Mouse (Mus musculus) C2C12 (cell line): ENCODE data around the gene Nod1. TPM values are rescaled to one million over a fixed set of nuclear protein-coding genes. Genes with fewer than 3 reads are reported as not detected.

Experiments
- H3K27me3 ChIP-seq: one replicate; pipeline ENCODE4 v1.6.1; 2011; ENCODE audit not compliant: control insufficient read depth, insufficient read depth, insufficient read length
- H3K36me3 ChIP-seq: one replicate; pipeline ENCODE4 v1.6.1; 2011; ENCODE audit not compliant: control insufficient read depth, insufficient read depth
- H3K4me3 ChIP-seq: one replicate; pipeline ENCODE4 v1.5.1; 2011; ENCODE audit warnings: mild to moderate bottlenecking, control low read depth; ENCODE audit not compliant: poor library complexity, insufficient read depth, severe bottlenecking
- H3K79me2 ChIP-seq: one replicate; pipeline ENCODE4 v1.6.1; 2011; ENCODE audit not compliant: control insufficient read depth, insufficient read depth
- H3K79me3 ChIP-seq: one replicate; pipeline ENCODE4 v1.6.1; 2011; ENCODE audit warnings: low read depth, control low read depth
- H3ac ChIP-seq: one replicate; pipeline ENCODE3; 2011; ENCODE audit warnings: low read depth; ENCODE audit not compliant: control insufficient read depth, insufficient read length
- CEBPB ChIP-seq: IDR thresholded peaks from one replicate; pipeline ENCODE4 v1.6.1; 2011; ENCODE audit warnings: low read depth, mild to moderate bottlenecking, control low read depth, moderate library complexity
- CTCF ChIP-seq: IDR thresholded peaks from one replicate; pipeline ENCODE4 v1.5.1; 2011; ENCODE audit not compliant: control insufficient read depth, insufficient read depth, insufficient read length
- FOSL1 ChIP-seq: IDR thresholded peaks from one replicate; pipeline ENCODE4 v1.8.0; 2011; ENCODE audit warnings: mild to moderate bottlenecking, low read length; ENCODE audit not compliant: poor library complexity, insufficient read depth, severe bottlenecking
- MAX ChIP-seq: IDR thresholded peaks from one replicate; pipeline ENCODE4 v1.6.1; 2011; ENCODE audit warnings: mild to moderate bottlenecking, control low read depth
- MYOD1 ChIP-seq: IDR thresholded peaks from one replicate; pipeline ENCODE4 v1.6.1; 2011; ENCODE audit warnings: low read depth; ENCODE audit not compliant: control insufficient read depth, insufficient read length
- MYOG ChIP-seq: IDR thresholded peaks from one replicate; pipeline ENCODE4 v1.6.1; 2011; ENCODE audit not compliant: control insufficient read depth, insufficient read length; ENCODE audit errors: extremely low read depth
- USF1 ChIP-seq: IDR thresholded peaks from one replicate; pipeline ENCODE4 v1.6.1; 2011; ENCODE audit warnings: low read depth, mild to moderate bottlenecking, control low read depth, moderate library complexity
- polyA plus RNA-seq: library from polyadenylated mRNA; unstranded; fragments of >200 nt; fragmentation: generic; extraction: Trizol; gene quantifications from one replicate; pipeline ENCODE4 v1.2.1, GENCODE M21; 2012; ENCODE audit warnings: missing spikeins

Gene Nod1
- polyA plus RNA-seq, 1 experiment, result 1.1 TPM

GRCm38 (mm10) chr6:54906053-54907040 lies 66.1 kb downstream of the Nod1 start:
- H3K4me3 ChIP-seq, result no peak overlapping the region
- H3K79me2 ChIP-seq, result no peaks in the 10 kb centered on the region
- H3ac ChIP-seq, result no peak overlapping the region
- H3K27me3 ChIP-seq, result no peaks in the 10 kb centered on the region
- no peak for TF ChIP-seq CEBPB
- no peak for TF ChIP-seq CTCF
- no peak for TF ChIP-seq USF1
- TF ChIP-seq MYOG, result no peak
- no peak for TF ChIP-seq FOSL1
- no peak for TF ChIP-seq MAX
- TF ChIP-seq MYOD1, result no peak
- no peaks in the 10 kb centered on the region for H3K36me3 ChIP-seq
- no peaks in the 10 kb centered on the region for H3K79me3 ChIP-seq

- no peak overlapping the region for H3K4me3 ChIP-seq
- no peaks in the 10 kb centered on the region for H3K79me3 ChIP-seq
- H3ac ChIP-seq, result no peak overlapping the region
- H3K27me3 ChIP-seq, result no peaks in the 10 kb centered on the region
- no peak for TF ChIP-seq USF1
- TF ChIP-seq MAX, result no peak
- TF ChIP-seq MYOD1, result no peak
- TF ChIP-seq CTCF, result no peak
- TF ChIP-seq MYOG, result no peak
- no peak for TF ChIP-seq CEBPB
- TF ChIP-seq FOSL1, result no peak
- H3K79me2 ChIP-seq, result no peaks in the 10 kb centered on the region
- no peaks in the 10 kb centered on the region for H3K36me3 ChIP-seq
These were observed 69.9 kb downstream of the Nod1 start for GRCm38 (mm10) chr6:54902547-54902946.

- Histone ChIP-seq H3K79me3 (no peaks in the 10 kb centered on the region), H3K4me3 (no peak overlapping the region), H3K36me3 (no peaks in the 10 kb centered on the region), H3K79me2 (no peaks in the 10 kb centered on the region), H3K27me3 (no peaks in the 10 kb centered on the region), H3ac (no peak overlapping the region)
- TF ChIP-seq CEBPB, result no peak
- no peak for TF ChIP-seq FOSL1
- no peak for TF ChIP-seq MYOG
- no peak for TF ChIP-seq USF1
- no peak for TF ChIP-seq CTCF
- no peak for TF ChIP-seq MAX
- TF ChIP-seq MYOD1, result no peak
These were observed 72.2 kb downstream of the Nod1 start for GRCm38 (mm10) chr6:54900256-54900655.

GRCm38 (mm10) chr6:54891384-54891783 lies 81.0 kb downstream of the Nod1 start:
- H3K27me3 ChIP-seq, result no peaks in the 10 kb centered on the region
- H3K36me3 ChIP-seq, result peaks cover 4% of the 10 kb centered on the region
- TF ChIP-seq FOSL1 (no peak), MYOD1 (no peak), USF1 (no peak)
- H3K4me3 ChIP-seq, result no peak overlapping the region
- H3K79me3 ChIP-seq, result no peaks in the 10 kb centered on the region
- no peak overlapping the region for H3ac ChIP-seq
- H3K79me2 ChIP-seq, result no peaks in the 10 kb centered on the region

- Histone ChIP-seq H3K36me3 (peaks cover 4% of the 10 kb centered on the region), H3K27me3 (no peaks in the 10 kb centered on the region), H3ac (no peak overlapping the region), H3K79me2 (no peaks in the 10 kb centered on the region), H3K4me3 (no peak overlapping the region), H3K79me3 (no peaks in the 10 kb centered on the region)
- TF ChIP-seq MYOD1, result no peak
- no peak for TF ChIP-seq USF1
- TF ChIP-seq MYOG, result no peak
- no peak for TF ChIP-seq CTCF
- no peak for TF ChIP-seq MAX
- TF ChIP-seq FOSL1, result no peak
- no peak for TF ChIP-seq CEBPB
These were observed 82.2 kb downstream of the Nod1 start for GRCm38 (mm10) chr6:54890221-54890620.

- no peak for TF ChIP-seq MYOG
- no peak for TF ChIP-seq FOSL1
- no peak for TF ChIP-seq MYOD1
- no peak for TF ChIP-seq CTCF
- no peak for TF ChIP-seq USF1
- TF ChIP-seq CEBPB, result no peak
- TF ChIP-seq MAX, result no peak
- Histone ChIP-seq H3K4me3 (no peak overlapping the region), H3K79me2 (no peaks in the 10 kb centered on the region), H3K27me3 (no peaks in the 10 kb centered on the region), H3ac (no peak overlapping the region), H3K79me3 (no peaks in the 10 kb centered on the region), H3K36me3 (peaks cover 4% of the 10 kb centered on the region)
These were observed 86.2 kb downstream of the Nod1 start for GRCm38 (mm10) chr6:54886195-54886594.
